Mouse (Mus musculus) CH12.LX (cell line): ENCODE measurements around the gene Nck2.

ENCODE experiments used
- CTCF ChIP-seq, 2 experiments: IDR thresholded peaks in 1 of 2; conservative IDR thresholded peaks in 1 of 2; 2 replicates each; pipeline ENCODE4 v1.5.1; 2011 to 2012; ENCODE audit warnings: low read depth in 2 of 2, low read length in 2 of 2, improper control_type of control experiment in 1 of 2, inconsistent platforms in 1 of 2, mild to moderate bottlenecking in 1 of 2, moderate library complexity in 1 of 2
- EP300 ChIP-seq: IDR thresholded peaks from 2 replicates; pipeline ENCODE4 v1.6.1; 2011; ENCODE audit warnings: low read length, improper control_type of control experiment

DNA sequence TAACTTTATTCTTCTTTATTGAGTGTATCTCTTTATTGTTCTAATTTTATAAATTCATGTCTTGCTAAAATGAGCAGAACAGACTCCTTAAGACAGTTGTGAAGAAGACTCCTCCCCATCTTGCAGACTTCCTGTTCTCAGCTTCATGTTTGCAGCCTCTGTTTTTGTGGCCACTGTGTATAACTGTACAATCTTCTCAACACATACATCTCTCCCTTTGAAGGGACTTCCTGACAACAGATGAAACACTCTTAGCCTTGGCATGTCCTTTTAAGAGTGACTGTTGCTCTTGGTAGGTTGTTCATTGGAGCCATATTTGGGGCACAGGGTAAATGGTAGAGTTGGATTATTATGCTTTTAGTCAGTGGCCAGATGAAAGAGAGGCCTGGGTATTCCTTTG lies 20.6 kb downstream of the Nck2 start:
- TF ChIP-seq EP300 (no peak), CTCF (conservative IDR thresholded peaks at IDR 0.05 in 1 of 2, IDR thresholded peaks at IDR 0.05 in 1 of 2; ENCODE audit: low read depth in 2 of 2, low read length in 2 of 2) (no peak)
